Mouse (Mus musculus): ENCODE results near the gene Scgb1b15. TPM values are rescaled to one million over a fixed set of nuclear protein-coding genes. Genes with fewer than 3 reads are reported as not detected.

Scgb1b15 gene
- polyA plus RNA-seq (2014; fragmentation: Illumina TruSeq; extraction: RNeasy Lipid Tissue Mini Kit (QIAGEN cat#74804)): not detected

DNA sequence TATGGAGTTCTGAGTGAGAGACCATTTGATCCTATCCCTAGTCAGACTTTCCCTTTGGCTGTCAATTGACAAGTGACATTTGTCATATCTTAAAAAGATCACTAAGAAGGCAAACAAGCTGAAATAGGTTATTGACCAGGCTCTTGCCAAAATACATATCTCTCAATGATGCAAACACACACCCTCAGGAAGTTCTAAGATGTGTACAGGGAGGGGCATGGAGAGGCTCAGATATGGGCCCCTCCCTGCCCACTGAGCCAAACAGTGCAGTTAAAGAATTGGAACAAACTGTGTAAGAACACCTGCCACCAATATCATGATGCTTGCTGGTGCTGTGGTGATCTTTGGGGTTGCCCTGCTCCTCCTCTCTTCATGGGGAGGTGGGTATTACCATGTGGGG is at the start of gene Scgb1b15:
Gene Scgb1b15, plus strand, starts transcription at position 301 of the 400 bp plus-strand sequence.

DNA sequence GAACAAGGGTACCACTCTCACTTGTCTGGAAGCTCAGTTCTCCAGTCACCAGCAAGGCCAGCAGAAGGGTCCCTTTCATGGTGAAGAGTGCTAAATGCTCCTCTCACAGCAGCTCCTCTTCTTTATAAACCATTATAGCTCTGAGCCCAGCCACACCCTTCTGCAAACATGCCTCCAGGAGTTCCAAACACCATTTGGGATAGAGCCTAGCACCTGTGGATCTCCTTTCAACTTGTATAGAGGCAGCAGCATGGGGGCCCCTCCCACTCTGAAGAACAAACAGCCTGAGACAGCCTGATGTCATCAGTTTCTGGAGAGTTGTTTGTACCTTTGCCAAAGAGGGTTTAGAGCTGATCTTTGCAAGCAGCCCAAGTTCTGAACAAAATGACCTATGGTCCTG is 6.8 kb upstream of the Scgb1b15 start, which contains the start of gene Scgb2b15:
Gene Scgb2b15, minus strand, starts transcription at position 101 of the 400 bp plus-strand sequence.

Other genes with a start within 250 kb of the Scgb1b15 start
- gene Scgb2b15, start 6.9 kb upstream of the Scgb1b15 start, polyA plus RNA-seq (2014; fragmentation: Illumina TruSeq; extraction: RNeasy Lipid Tissue Mini Kit (QIAGEN cat#74804)): not detected
- gene Scgb2b17, start 220.0 kb downstream of the Scgb1b15 start, polyA plus RNA-seq (2014; fragmentation: Illumina TruSeq; extraction: RNeasy Lipid Tissue Mini Kit (QIAGEN cat#74804)): not detected
- not detected for gene Scgb1b17, start 226.9 kb downstream of the Scgb1b15 start, polyA plus RNA-seq (2014; fragmentation: Illumina TruSeq; extraction: RNeasy Lipid Tissue Mini Kit (QIAGEN cat#74804))

Measured in ovary, adult 10 weeks (tissue).